Mouse (Mus musculus): ENCODE measurements at regions not wholly inside any gene's neighbourhood (a gene's known extent, or its start where the extent isn't known, plus 50 kb on each side); places are given as distances from the start of the nearest gene placed in this dataset.

DNA sequence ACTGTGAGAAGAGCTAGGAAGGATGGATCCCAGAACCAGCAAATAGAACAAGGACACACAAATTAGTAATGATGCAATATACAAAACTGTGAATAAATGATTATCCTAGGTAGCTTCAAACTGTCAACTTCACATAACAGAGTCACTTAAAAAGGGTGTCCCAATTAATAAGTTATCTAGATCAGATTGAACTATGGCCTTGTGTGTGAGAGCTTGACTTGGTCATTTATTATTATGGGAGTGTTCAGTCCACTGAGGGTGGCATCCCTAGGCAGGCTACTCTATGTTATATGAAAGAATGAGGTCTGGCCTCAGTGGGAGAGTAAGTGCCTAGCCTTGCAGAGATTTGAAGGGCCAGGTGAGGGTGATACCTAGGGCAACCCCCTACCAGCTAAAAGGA, 104.4 kb upstream of the Chl1 start:
- no peak for DNase-seq (ENCODE audit: low read depth, low spot score)

GRCm38 (mm10) chr6:103414888-103415287, 95.5 kb upstream of the Chl1 start:
- no peak for DNase-seq (ENCODE audit: low read depth, low spot score)

DNA sequence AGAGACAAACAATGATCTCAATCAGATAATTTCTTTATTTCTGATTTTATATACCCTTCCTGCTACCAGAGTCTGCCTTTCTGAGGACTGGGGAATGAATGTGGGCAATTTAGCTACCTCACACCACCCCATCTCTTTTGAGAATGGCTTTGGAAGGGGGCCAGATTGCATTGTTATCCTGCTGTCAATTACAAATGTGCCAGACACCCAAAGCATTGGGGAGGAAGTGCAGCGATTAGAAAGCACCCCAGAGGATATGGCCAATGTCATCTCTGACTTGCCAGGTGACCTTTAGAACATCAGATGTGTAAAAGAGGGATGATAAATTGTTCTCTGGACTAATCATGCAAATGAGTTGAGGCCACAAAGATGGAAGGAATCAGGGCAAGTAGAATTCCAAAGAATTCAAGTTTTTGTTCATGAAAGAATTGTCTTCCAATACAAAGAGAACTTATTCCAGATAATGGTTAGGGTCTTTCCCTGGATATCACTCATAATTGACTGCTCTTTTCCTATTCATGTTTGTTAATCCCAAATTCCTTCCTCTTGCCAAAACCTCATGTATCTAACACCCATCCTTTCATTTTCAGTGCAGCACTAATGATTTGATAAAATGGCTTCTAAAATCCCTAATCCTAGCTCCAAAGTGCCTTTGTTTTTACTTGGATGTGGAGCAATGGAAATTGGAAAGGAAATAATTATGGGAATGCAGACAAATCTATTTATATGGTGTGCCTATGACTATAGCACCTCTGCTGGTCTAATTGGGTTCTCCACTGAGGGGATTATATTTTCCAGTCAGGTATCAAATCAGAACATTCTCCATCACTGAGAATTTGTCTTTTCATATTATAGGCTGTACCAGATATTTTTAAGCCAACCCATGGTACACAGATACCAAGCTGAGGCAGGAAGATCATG, 89.1 kb upstream of the Chl1 start:
- no peak for DNase-seq (ENCODE audit: low read depth, low spot score)

DNA sequence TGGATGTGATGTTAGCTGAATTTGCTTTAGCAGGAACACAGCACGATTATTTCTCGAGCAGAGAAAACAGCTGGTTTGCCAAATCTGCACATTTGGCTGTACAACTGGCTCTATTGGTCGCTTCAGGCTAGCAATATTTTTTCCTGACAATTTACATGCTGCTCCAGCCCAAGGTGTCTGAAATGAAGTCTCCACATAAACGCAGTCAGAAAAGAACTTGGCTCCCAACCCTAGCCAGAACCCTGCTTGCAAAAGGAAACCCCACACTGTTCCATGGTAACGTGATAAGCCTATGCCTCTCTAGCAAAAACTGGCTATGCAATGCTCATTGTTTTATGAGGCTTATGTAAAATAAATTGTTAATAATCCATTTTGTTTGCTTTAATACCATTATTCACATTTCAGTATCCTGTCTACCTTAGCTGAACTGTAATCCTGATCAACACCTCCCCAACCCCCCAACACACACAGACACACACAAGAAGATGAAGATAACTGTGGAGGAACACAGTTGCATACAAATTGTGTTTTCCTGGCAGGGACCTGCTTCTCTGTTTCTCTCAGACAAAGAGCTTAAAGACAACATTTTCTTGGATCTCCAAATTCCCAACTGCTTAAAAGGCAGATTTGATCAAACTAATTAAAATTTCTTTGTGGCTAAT, 79.3 kb upstream of the Chl1 start:
- no peak for DNase-seq (ENCODE audit: low read depth, low spot score)

GRCm38 (mm10) chr6:103431595-103431957, 78.8 kb upstream of the Chl1 start:
- DNase-seq (ENCODE audit: low read depth, low spot score): no peak

Data from retina, adult 2 months (tissue).